Mouse (Mus musculus) heart, postnatal 0 days (tissue): ENCODE results near the gene Crlf1. TPM values are rescaled to one million over a fixed set of nuclear protein-coding genes. Genes with fewer than 3 reads are reported as not detected.
A peak's percentile ranks its signal among the peaks of the same experiment; 100 is the strongest.

Experiments
- ATAC-seq: fragments of 200-750 bp; cut with Nextera tagmentation; 2 replicates; pipeline ENCODE4 v1.8.0; 2017; ENCODE audit warnings: low read depth, moderate number of reproducible peaks, moderate library complexity; ENCODE audit not compliant: insufficient read depth
- DNase-seq: peaks from one replicate; pipeline ENCODE4 v3.0.0-alpha.2; 2016; ENCODE audit warnings: low spot score
- H3K27ac ChIP-seq: fragments of 300-500 bp; sonication (generic); 2 replicates; pipeline ENCODE4 v1.5.1; 2014; ENCODE audit warnings: low read depth, mild to moderate bottlenecking
- H3K27me3 ChIP-seq: fragments of 300-500 bp; sonication (generic); 2 replicates; pipeline ENCODE4 v1.6.1; 2014; ENCODE audit warnings: low read length, mixed read lengths; ENCODE audit not compliant: control insufficient read depth, insufficient read depth
- H3K36me3 ChIP-seq: fragments of 300-500 bp; sonication (generic); replicated peaks from 2 replicates; pipeline ENCODE4 v1.6.1; 2014; ENCODE audit warnings: low read length, mixed read lengths; ENCODE audit not compliant: control insufficient read depth, insufficient read depth
- H3K4me1 ChIP-seq: fragments of 300-500 bp; sonication (generic); 2 replicates; pipeline ENCODE4 v1.6.1; 2014; ENCODE audit warnings: antibody characterized with exemption; ENCODE audit not compliant: control insufficient read depth, insufficient read depth
- H3K4me2 ChIP-seq: fragments of 300-500 bp; sonication (generic); 2 replicates; pipeline ENCODE4 v1.6.1; 2014; ENCODE audit warnings: low read depth, mild to moderate bottlenecking, low read length, moderate library complexity
- H3K4me3 ChIP-seq: fragments of 300-500 bp; sonication (generic); 2 replicates; pipeline ENCODE4 v1.5.1; 2014; ENCODE audit warnings: low read depth, low read length
- H3K9ac ChIP-seq: fragments of 300-500 bp; sonication (generic); replicated peaks from 2 replicates; pipeline ENCODE4 v1.6.1; 2014; ENCODE audit warnings: low read depth, low read length, mixed read lengths
- H3K9me3 ChIP-seq: fragments of 300-500 bp; sonication (generic); replicated peaks from 2 replicates; pipeline ENCODE4 v1.6.1; 2016; ENCODE audit warnings: low read length; ENCODE audit not compliant: control insufficient read depth
- CTCF ChIP-seq: IDR thresholded peaks from 2 replicates; pipeline ENCODE4 v1.5.1; 2016; ENCODE audit warnings: antibody characterized with exemption, control low read depth, low read depth
- EP300 ChIP-seq: IDR thresholded peaks from 2 replicates; pipeline ENCODE4 v1.6.1; 2016; ENCODE audit warnings: antibody characterized with exemption, low read depth
- WGBS: fragments of 180-500 bp; shearing (Covaris S2); extraction: QIAGEN DNeasy Blood & Tissue Kit; methylation state at CpG from one replicate; pipeline ENCODE4 v1.1.7; 2014; 5-methylcytosine and 5-hydroxymethylcytosine counted together
- polyA plus RNA-seq: library from polyadenylated mRNA; unstranded; fragments of >200 nt; fragmentation: Nextera tagmentation; extraction: Ambion mirVana; gene quantifications from 2 replicates; pipeline ENCODE4 v1.2.1, GENCODE M21; 2015
- total RNA-seq: library from RNA; depleted of rRNA; stranded (reverse); fragments of >200 nt; gene quantifications from 2 replicates; pipeline ENCODE4 v1.2.3, GENCODE M21; 2014; ENCODE audit warnings: low replicate concordance

Gene Crlf1
- total and polyA plus RNA-seq, 2 experiments from 2014 or later = 0.16 TPM; not detected in 1

- H3K9me3 ChIP-seq = no peaks in the 10 kb centered on the region
- no peak for TF ChIP-seq CTCF
- H3K27me3 ChIP-seq = 0 out of 2 replicates have a peak, but pooled peaks cover 10% of the 10 kb centered on the region
- 44% methylated on average over 5 of the region's 5 CpGs for WGBS
- DNase-seq (peak; percentile 40), ATAC-seq (no peak; the same call in 1 of the 2 replicates)
- peaks cover 10% of the 10 kb centered on the region for H3K36me3 ChIP-seq
- H3K9ac ChIP-seq = no peak overlapping the region
- H3K4me1 ChIP-seq = peaks cover 7% of the 10 kb centered on the region
- no peak overlapping the region for H3K4me2 ChIP-seq
- H3K27ac ChIP-seq = peak overlapping the region; percentile 70
- H3K4me3 ChIP-seq = no peak overlapping the region
Measured at GRCm38 (mm10) chr8:70453852-70454251, 39.1 kb upstream of the Crlf1 start.

GRCm38 (mm10) chr8:70456996-70457395 lies 36.0 kb upstream of the Crlf1 start:
- TF ChIP-seq CTCF (no peak), EP300 (no peak)
- Histone ChIP-seq H3K4me2 (no peak overlapping the region), H3K9ac (no peak overlapping the region), H3K9me3 (no peaks in the 10 kb centered on the region), H3K4me1 (peaks cover 12% of the 10 kb centered on the region), H3K36me3 (peaks cover 2% of the 10 kb centered on the region; the same call in 1 of the 2 replicates), H3K27me3 (0 out of 2 replicates have a peak, but pooled peaks cover 2% of the 10 kb centered on the region), H3K27ac (no peak overlapping the region), H3K4me3 (no peak overlapping the region)
- ATAC-seq (no peak), DNase-seq (no peak)
- 89% methylated on average over 1 of the region's 1 CpGs for WGBS

DNA sequence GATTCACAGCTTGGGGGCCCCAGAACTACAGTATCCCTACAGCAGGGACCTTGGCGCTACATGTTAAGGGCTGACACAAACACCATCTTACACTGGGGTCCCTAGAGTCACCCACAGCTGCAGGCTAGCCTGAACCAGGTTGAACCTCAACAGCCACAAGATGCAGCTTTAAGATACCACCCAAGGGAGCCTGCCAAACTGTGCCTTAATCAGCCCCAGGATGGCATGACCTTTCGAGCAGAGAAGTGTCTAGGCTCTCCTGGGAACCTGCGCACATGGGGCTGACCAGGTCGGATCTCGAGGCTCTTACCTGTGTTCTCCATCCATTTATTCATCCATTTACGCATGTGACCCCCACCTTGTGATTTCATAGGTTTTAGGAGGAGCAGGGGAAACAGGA lies 35.1 kb upstream of the Crlf1 start:
- WGBS = 89% methylated on average over 6 of the region's 6 CpGs

GRCm38 (mm10) chr8:70458462-70458861 lies 34.5 kb upstream of the Crlf1 start:
- ATAC-seq (no peak), DNase-seq (no peak)
- H3K27me3 ChIP-seq = no peaks in the 10 kb centered on the region
- WGBS = 60% methylated on average over 3 of the region's 3 CpGs
- TF ChIP-seq EP300 = no peak
- TF ChIP-seq CTCF = no peak
- no peak overlapping the region for H3K27ac ChIP-seq
- H3K9ac ChIP-seq = no peak overlapping the region
- H3K4me2 ChIP-seq = no peak overlapping the region
- H3K36me3 ChIP-seq = no peaks in the 10 kb centered on the region
- no peak overlapping the region for H3K4me3 ChIP-seq
- H3K4me1 ChIP-seq = peaks cover 12% of the 10 kb centered on the region
- no peaks in the 10 kb centered on the region for H3K9me3 ChIP-seq

More for the DNA sequence above, 35.1 kb upstream of the Crlf1 start:
- Histone ChIP-seq H3K9ac (no peak overlapping the region), H3K27ac (no peak overlapping the region), H3K9me3 (no peaks in the 10 kb centered on the region), H3K27me3 (no peaks in the 10 kb centered on the region), H3K4me2 (no peak overlapping the region), H3K4me3 (no peak overlapping the region), H3K4me1 (peaks cover 12% of the 10 kb centered on the region), H3K36me3 (no peaks in the 10 kb centered on the region)
- no peak for ATAC-seq
- no peak for DNase-seq
- TF ChIP-seq EP300 = no peak

DNA sequence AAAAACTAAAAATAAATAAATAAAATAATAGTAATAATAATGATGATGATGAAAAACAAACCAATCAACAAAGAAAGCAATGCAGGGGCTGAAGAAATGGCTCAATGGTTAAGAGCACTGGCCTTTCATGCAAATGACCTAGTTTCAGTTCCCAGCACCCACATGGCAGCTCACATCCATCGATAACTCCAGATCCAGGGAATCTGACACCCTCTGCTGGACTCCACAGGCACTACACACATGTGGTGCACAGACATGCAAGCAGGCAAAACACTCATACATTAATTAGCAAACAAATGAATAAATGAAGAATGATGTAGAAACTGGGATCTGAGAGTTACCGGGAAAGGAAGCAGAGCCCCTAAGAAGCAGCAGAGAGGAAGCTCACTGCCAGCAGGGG lies 33.3 kb upstream of the Crlf1 start:
- DNase-seq (no peak), ATAC-seq (no peak)
- H3K9ac ChIP-seq = no peak overlapping the region
- TF ChIP-seq CTCF (no peak), EP300 (no peak)
- no peaks in the 10 kb centered on the region for H3K9me3 ChIP-seq
- H3K27ac ChIP-seq = no peak overlapping the region
- no peaks in the 10 kb centered on the region for H3K27me3 ChIP-seq
- 94% methylated on average over 2 of the region's 2 CpGs for WGBS
- H3K4me3 ChIP-seq = no peak overlapping the region
- H3K36me3 ChIP-seq = no peaks in the 10 kb centered on the region
- H3K4me1 ChIP-seq = peaks cover 5% of the 10 kb centered on the region; the same call in 1 of the 2 replicates
- H3K4me2 ChIP-seq = no peak overlapping the region

DNA sequence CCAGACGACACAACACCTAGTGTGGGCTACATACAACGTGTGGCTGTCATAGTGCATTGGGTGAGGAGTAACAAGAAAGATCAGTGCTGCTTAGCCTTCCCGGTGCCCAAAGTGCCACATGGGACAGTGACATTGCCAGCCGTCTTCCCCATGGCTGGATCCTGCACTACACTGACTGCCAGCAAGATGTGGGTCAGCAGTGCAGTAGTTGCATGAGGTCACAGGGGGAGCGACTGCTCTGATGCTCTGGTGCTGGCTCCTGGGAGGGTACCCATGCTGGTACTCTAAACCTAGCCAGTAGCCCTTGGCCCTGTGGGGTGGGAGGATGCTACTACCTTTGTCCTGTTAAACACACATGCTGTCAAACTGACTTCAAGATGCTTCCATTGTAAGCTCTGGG lies 32.8 kb upstream of the Crlf1 start:
- ATAC-seq (no peak), DNase-seq (no peak)
- no peak overlapping the region for H3K27ac ChIP-seq
- no peak overlapping the region for H3K9ac ChIP-seq
- H3K9me3 ChIP-seq = no peaks in the 10 kb centered on the region
- H3K4me2 ChIP-seq = no peak overlapping the region
- H3K4me3 ChIP-seq = no peak overlapping the region
- H3K27me3 ChIP-seq = no peaks in the 10 kb centered on the region
- no peaks in the 10 kb centered on the region for H3K36me3 ChIP-seq
- TF ChIP-seq EP300 = no peak
- TF ChIP-seq CTCF = no peak
- H3K4me1 ChIP-seq = peaks cover 5% of the 10 kb centered on the region; the same call in 1 of the 2 replicates
- 76% methylated on average over 5 of the region's 5 CpGs for WGBS
